In the genomic region with DNA sequence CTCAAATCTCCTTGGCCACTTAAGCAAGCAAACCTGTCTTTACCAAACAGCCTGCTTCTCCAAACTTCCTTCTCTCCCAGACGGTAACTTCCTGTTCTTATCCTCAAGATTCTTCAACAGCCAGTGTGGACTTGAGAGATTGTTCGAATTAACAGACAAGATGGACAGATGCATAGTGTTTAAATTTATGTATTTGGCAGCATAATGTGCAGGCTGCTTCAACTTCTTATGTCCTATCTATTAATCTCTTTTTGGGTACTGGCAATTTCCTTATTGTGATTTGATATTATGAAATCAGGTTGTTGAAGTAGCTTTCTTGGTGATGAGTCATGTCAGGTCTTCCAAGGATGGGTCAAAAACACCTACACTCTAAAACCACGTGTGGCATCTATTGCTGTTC, we compare ENCODE assay signal across 28 mouse cellular contexts.
"Had no signal": no experiment of that assay in that cellular context is flagged by ENCODE, and none has a peak within 500 bp of the region (broad histone marks: within the 10 kb centered on the region; RNA-seq: fewer than 3 reads in every experiment).

No protein-coding gene starts in this region.

- H3K9ac ChIP-seq: embryonic facial prominence, embryonic 12.5 days; embryonic facial prominence, embryonic 13.5 days; embryonic facial prominence, embryonic 15.5 days; forebrain, embryonic 12.5 days; forebrain, embryonic 13.5 days; forebrain, embryonic 15.5 days; forebrain, postnatal 0 days; heart, embryonic 12.5 days had no signal

- DNase-seq: cerebellum, adult 2 months; cerebellum, adult 8-10 months; cerebellum, adult 9-10 months; cerebellum, adult 9-11 months; cerebellum, postnatal 14 days; cerebellum, postnatal 25 days; cerebellum, postnatal 36 days; embryo, embryonic 11 days; forebrain, postnatal 0 days; gastrocnemius, adult 2 months; gastrocnemius, postnatal 10 days; gastrocnemius, postnatal 14 days; gastrocnemius, postnatal 25 days; gastrocnemius, postnatal 36 days; heart, adult 18-20 months had no signal

- H3K4me3 ChIP-seq: embryonic facial prominence, embryonic 10.5 days; embryonic facial prominence, embryonic 12.5 days; embryonic facial prominence, embryonic 13.5 days; embryonic facial prominence, embryonic 15.5 days; erythroblast, embryonic 14.5 days; forebrain, embryonic 10.5 days; forebrain, embryonic 12.5 days; forebrain, embryonic 13.5 days; forebrain, embryonic 15.5 days; gastrocnemius, adult 2 months; heart, embryonic 10.5 days; heart, embryonic 12.5 days had no signal

- H3K36me3 ChIP-seq: embryonic facial prominence, embryonic 10.5 days; embryonic facial prominence, embryonic 12.5 days; embryonic facial prominence, embryonic 13.5 days; embryonic facial prominence, embryonic 15.5 days; forebrain, embryonic 10.5 days; forebrain, embryonic 12.5 days; forebrain, embryonic 15.5 days; heart, embryonic 10.5 days; heart, embryonic 12.5 days had no signal

- ATAC-seq: forebrain, embryonic 13.5 days; forebrain, embryonic 14.5 days; forebrain, embryonic 15.5 days; forebrain, embryonic 16.5 days; forebrain, postnatal 0 days had no signal

- H3K27ac ChIP-seq: embryonic facial prominence, embryonic 10.5 days; embryonic facial prominence, embryonic 12.5 days; embryonic facial prominence, embryonic 13.5 days; embryonic facial prominence, embryonic 15.5 days; forebrain, embryonic 10.5 days; forebrain, embryonic 12.5 days; forebrain, embryonic 13.5 days; forebrain, embryonic 15.5 days; gastrocnemius, adult 2 months; heart, embryonic 10.5 days had no signal
